In genomic region chr1:179060113-179060955, GRCm38 (mm10) we compare ENCODE assay signal across 8 mouse cellular contexts.
DNase-seq lines count a peak whose midpoint lies in the region; ATAC-seq lines count a peak whose summit lies in the region.

No protein-coding gene starts in this region.

- WGBS in embryonic facial prominence, embryonic 10.5 days: 53% methylated on average over 18 of the region's 18 CpGs
- 39% methylated on average over 18 of the region's 18 CpGs for WGBS in hindbrain, embryonic 16.5 days

- H3K9me3 ChIP-seq in embryonic facial prominence, embryonic 10.5 days: no peaks in the 10 kb centered on the region
- no peaks in the 10 kb centered on the region for H3K9me3 ChIP-seq in hindbrain, embryonic 16.5 days (ENCODE audit: control insufficient read depth, low read length)

- ATAC-seq in hindbrain, embryonic 16.5 days: peak; percentile 49

- peak; percentile 14 for DNase-seq in kidney, adult 11 months
- DNase-seq in kidney, adult 18-20 months: no peak
- DNase-seq in embryonic facial prominence, embryonic 10.5 days (ENCODE audit: low spot score): peak; percentile 67
- peak; percentile 52 for DNase-seq in mesoderm, embryonic 11.5 days (ENCODE audit: low read depth, low spot score)
- DNase-seq in urinary bladder, adult 2 months (ENCODE audit: low spot score): no peak
- no peak for DNase-seq in urinary bladder, postnatal 25 days (ENCODE audit: low spot score)
- DNase-seq in gastrocnemius, adult 18-20 months (ENCODE audit: low spot score): no peak

- H3K27me3 ChIP-seq in embryonic facial prominence, embryonic 10.5 days (replicated peaks; ENCODE audit: low read depth, poor library complexity, severe bottlenecking): no peaks in the 10 kb centered on the region
- no peaks in the 10 kb centered on the region for H3K27me3 ChIP-seq in hindbrain, embryonic 16.5 days (replicated peaks; ENCODE audit: control insufficient read depth, insufficient read depth, low read length)

- no peak overlapping the region for H3K4me2 ChIP-seq in hindbrain, embryonic 16.5 days (ENCODE audit: low read length)

- peak overlapping the region; percentile 87 for H3K27ac ChIP-seq in embryonic facial prominence, embryonic 10.5 days (replicated peaks)
- peak overlapping the region; percentile 26; the same call in 1 of the 2 replicates for H3K27ac ChIP-seq in hindbrain, embryonic 16.5 days (ENCODE audit: low read depth, low read length)

- peaks cover 71% of the 10 kb centered on the region for H3K4me1 ChIP-seq in embryonic facial prominence, embryonic 10.5 days
- peaks cover 21% of the 10 kb centered on the region for H3K4me1 ChIP-seq in hindbrain, embryonic 16.5 days (ENCODE audit: control insufficient read depth, insufficient read depth, low read depth, low read length)

- no peaks in the 10 kb centered on the region for H3K36me3 ChIP-seq in embryonic facial prominence, embryonic 10.5 days (replicated peaks)
- H3K36me3 ChIP-seq in hindbrain, embryonic 16.5 days (ENCODE audit: control insufficient read depth, insufficient read depth, low read length): no peaks in the 10 kb centered on the region

- no peak overlapping the region for H3K4me3 ChIP-seq in embryonic facial prominence, embryonic 10.5 days
- H3K4me3 ChIP-seq in hindbrain, embryonic 16.5 days (ENCODE audit: low read length): no peak overlapping the region

- H3K9ac ChIP-seq in hindbrain, embryonic 16.5 days (ENCODE audit: low read depth, low read length): no peak overlapping the region

Comparison
In these comparisons a context has a peak if more than half of its experiments do, and no peak if none do; other contexts are left out.
1. DNase-seq: peak in kidney, adult 11 months (single experiment), embryonic facial prominence, embryonic 10.5 days (single experiment) and mesoderm, embryonic 11.5 days (single experiment); none in kidney, adult 18-20 months (single experiment), urinary bladder, adult 2 months (single experiment), urinary bladder, postnatal 25 days (single experiment) and gastrocnemius, adult 18-20 months (single experiment).